Mouse (Mus musculus): ENCODE data around the gene Zfp36l1. TPM values are rescaled to one million over a fixed set of nuclear protein-coding genes. Genes with fewer than 3 reads are reported as not detected.

Zfp36l1 gene
- polyA plus RNA-seq, 1 experiment: 141 TPM

- no peak for DNase-seq (ENCODE audit: low spot score)
Measured at GRCm38 (mm10) chr12:80070534-80071287, 42.1 kb downstream of the Zfp36l1 start.

GRCm38 (mm10) chr12:80069040-80069439 lies 43.8 kb downstream of the Zfp36l1 start:
- DNase-seq (ENCODE audit: low spot score): no peak

- DNase-seq (ENCODE audit: low spot score): no peak
Measured at GRCm38 (mm10) chr12:80068016-80068415, 44.8 kb downstream of the Zfp36l1 start.

- DNase-seq (ENCODE audit: low spot score): no peak
Measured at GRCm38 (mm10) chr12:80065049-80065448, 47.8 kb downstream of the Zfp36l1 start.

GRCm38 (mm10) chr12:80064306-80064705 lies 48.5 kb downstream of the Zfp36l1 start:
- DNase-seq (ENCODE audit: low spot score): no peak

GRCm38 (mm10) chr12:80063402-80064150 lies 49.2 kb downstream of the Zfp36l1 start:
- no peak for DNase-seq (ENCODE audit: low spot score)

- DNase-seq (ENCODE audit: low spot score): no peak
Measured at GRCm38 (mm10) chr12:80062410-80063401, 50.1 kb downstream of the Zfp36l1 start.

- no peak for DNase-seq (ENCODE audit: low spot score)
Measured at GRCm38 (mm10) chr12:80061810-80062209, 51.0 kb downstream of the Zfp36l1 start.

GRCm38 (mm10) chr12:80060809-80061208 lies 52.0 kb downstream of the Zfp36l1 start:
- no peak for DNase-seq (ENCODE audit: low spot score)

GRCm38 (mm10) chr12:80060338-80060737 lies 52.5 kb downstream of the Zfp36l1 start:
- no peak for DNase-seq (ENCODE audit: low spot score)

GRCm38 (mm10) chr12:80059773-80060328 lies 53.0 kb downstream of the Zfp36l1 start:
- DNase-seq (ENCODE audit: low spot score): no peak

Other genes starting within 250 kb of the Zfp36l1 start
- 435 and 605 TPM in 2 replicates for gene Actn1, start 147.4 kb upstream of the Zfp36l1 start, polyA plus RNA-seq (2012; rRNA removed)